Mouse (Mus musculus): ENCODE results near the gene Ypel4. TPM values are rescaled to one million over a fixed set of nuclear protein-coding genes. Genes with fewer than 3 reads are reported as not detected.
A peak's percentile ranks its signal among the peaks of the same experiment; 100 is the strongest.
"Not testable (repeated sequence)": the region's sequence is repeated elsewhere in the genome, so short reads cannot be mapped to it uniquely, and the experiment has no call there.

Ypel4 gene
- polyA plus RNA-seq, 1 experiment from 2014 or later = 22.2 TPM

DNA sequence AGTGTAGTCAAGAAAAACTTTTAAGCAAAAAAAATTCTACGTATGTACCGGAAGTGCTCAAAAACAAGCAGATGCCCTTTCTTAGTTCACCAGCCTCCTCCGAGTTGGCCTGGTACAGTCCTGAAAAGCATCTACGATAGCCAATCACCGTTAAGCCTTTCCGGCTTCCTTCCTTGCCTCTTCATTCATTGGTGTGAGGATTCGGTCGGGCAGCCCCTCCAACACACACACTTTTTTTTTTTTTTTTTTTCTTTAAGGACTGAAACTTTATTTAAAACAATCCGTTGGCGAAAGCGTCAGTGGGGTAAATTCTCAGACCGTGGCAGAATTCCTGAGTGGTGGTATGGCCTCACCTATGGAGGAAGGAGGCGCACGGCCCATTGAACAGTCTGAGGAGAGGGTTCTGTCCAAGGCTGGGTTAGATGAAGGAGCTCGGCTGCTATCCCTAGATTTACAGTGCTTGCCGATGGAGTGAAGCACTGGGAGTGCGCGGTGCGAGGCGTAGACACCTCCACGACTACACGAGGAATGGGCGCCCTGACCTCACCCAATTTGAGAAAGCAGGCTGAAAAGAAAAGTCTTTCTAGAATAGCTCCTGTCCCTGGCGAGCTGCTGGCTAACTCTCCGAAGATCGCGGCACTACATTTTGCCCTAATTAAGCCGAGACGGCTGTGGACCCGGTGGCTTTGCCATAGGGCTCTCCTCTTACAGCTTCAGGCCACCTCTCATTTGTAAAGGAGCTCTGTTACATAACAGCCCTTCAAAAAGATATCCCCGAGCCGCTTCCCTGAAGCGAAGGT lies 18.1 kb upstream of the Ypel4 start:
- ATAC-seq (ENCODE audit: low FRiP score) = peak; percentile 96
- WGBS = under 1% methylated on average over 33 of the region's 33 CpGs
- Histone ChIP-seq H3K9me3 (no peaks in the 10 kb centered on the region), H3K36me3 (peaks cover 3% of the 10 kb centered on the region), H3K4me3 (peak overlapping the region; percentile 95), H3K27ac (peak overlapping the region; percentile 93), H3K4me1 (replicated peaks) (peaks cover 27% of the 10 kb centered on the region), H3K4me2 (peak overlapping the region; percentile 79), H3K27me3 (no peaks in the 10 kb centered on the region), H3K9ac (peak overlapping the region; percentile 96)

GRCm38 (mm10) chr2:84716423-84717355 lies 17.2 kb upstream of the Ypel4 start:
- no peaks in the 10 kb centered on the region for H3K9me3 ChIP-seq
- WGBS = 35% methylated on average over 9 of the region's 9 CpGs
- peak overlapping the region; percentile 76 for H3K9ac ChIP-seq
- H3K27me3 ChIP-seq = no peaks in the 10 kb centered on the region
- H3K4me2 ChIP-seq = peak overlapping the region; percentile 79
- H3K4me3 ChIP-seq = peak overlapping the region; percentile 95
- peaks cover 33% of the 10 kb centered on the region for H3K4me1 ChIP-seq (replicated peaks)
- H3K36me3 ChIP-seq = peaks cover 6% of the 10 kb centered on the region; the same call in 1 of the 2 replicates
- no peak for ATAC-seq (ENCODE audit: low FRiP score)
- peak overlapping the region; percentile 93 for H3K27ac ChIP-seq

- Histone ChIP-seq H3K36me3 (peaks cover 8% of the 10 kb centered on the region), H3K4me3 (no peak overlapping the region), H3K4me1 (replicated peaks) (peaks cover 30% of the 10 kb centered on the region), H3K9ac (no peak overlapping the region), H3K9me3 (no peaks in the 10 kb centered on the region), H3K4me2 (no peak overlapping the region), H3K27me3 (no peaks in the 10 kb centered on the region), H3K27ac (no peak overlapping the region)
- WGBS = 95% methylated on average over 4 of the region's 4 CpGs
- ATAC-seq (ENCODE audit: low FRiP score) = no peak
Measured at GRCm38 (mm10) chr2:84717357-84717756, 16.5 kb upstream of the Ypel4 start.

GRCm38 (mm10) chr2:84720718-84721117 lies 13.1 kb upstream of the Ypel4 start:
- H3K27me3 ChIP-seq = no peaks in the 10 kb centered on the region
- no peak overlapping the region for H3K4me3 ChIP-seq
- peaks cover 26% of the 10 kb centered on the region for H3K4me1 ChIP-seq (replicated peaks)
- ATAC-seq (ENCODE audit: low FRiP score) = no peak
- no peak overlapping the region for H3K9ac ChIP-seq
- H3K4me2 ChIP-seq = no peak overlapping the region
- no peak overlapping the region for H3K27ac ChIP-seq
- H3K36me3 ChIP-seq = peaks cover 31% of the 10 kb centered on the region
- no peaks in the 10 kb centered on the region for H3K9me3 ChIP-seq
- 95% methylated on average over 2 of the region's 2 CpGs for WGBS

DNA sequence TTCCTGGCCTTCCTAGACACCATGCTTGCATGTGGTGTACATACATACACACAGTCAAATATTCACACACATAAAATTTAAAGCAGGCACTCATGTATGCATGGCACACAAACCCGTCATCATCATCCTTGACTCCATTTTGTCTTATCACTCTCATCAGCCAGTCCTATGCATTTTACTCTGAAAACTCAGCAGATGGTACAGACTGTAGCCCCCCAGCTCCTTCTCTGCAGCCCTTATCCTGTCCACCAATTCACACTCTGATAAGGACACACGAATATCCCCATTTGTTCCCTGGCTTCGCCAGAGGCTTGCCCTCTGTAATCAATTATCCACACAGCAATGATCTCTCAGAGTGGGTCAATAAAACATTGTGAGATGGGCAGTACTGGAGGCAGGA lies 12.7 kb upstream of the Ypel4 start:
- Histone ChIP-seq H3K9me3 (no peaks in the 10 kb centered on the region), H3K27ac (no peak overlapping the region), H3K4me1 (replicated peaks) (peaks cover 29% of the 10 kb centered on the region), H3K36me3 (peaks cover 31% of the 10 kb centered on the region), H3K9ac (no peak overlapping the region), H3K27me3 (no peaks in the 10 kb centered on the region), H3K4me2 (no peak overlapping the region), H3K4me3 (no peak overlapping the region)
- ATAC-seq (ENCODE audit: low FRiP score) = no peak
- WGBS = 72% methylated on average over 3 of the region's 3 CpGs

DNA sequence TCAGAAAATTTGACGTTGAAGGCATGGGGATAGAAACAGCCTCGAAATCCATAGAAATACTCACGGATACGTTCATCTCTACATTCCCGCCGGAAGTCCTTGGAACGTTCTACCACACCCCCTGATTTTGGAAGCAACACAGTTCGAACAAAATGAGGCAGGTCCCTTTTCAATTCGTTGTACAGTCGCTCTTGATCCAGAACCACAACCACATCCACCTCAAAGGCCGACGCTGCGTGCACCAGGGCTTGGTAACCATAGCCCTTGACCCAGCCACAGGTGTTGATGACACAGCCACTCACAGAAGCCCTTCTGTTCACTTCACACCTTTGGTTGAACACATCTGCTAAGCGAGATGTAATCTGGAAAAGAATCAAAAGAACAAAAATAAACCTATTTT lies 10.0 kb upstream of the Ypel4 start:
- 97% methylated on average over 14 of the region's 14 CpGs for WGBS
- no peak for ATAC-seq (ENCODE audit: low FRiP score)
- peaks cover 36% of the 10 kb centered on the region for H3K4me1 ChIP-seq (replicated peaks)

DNA sequence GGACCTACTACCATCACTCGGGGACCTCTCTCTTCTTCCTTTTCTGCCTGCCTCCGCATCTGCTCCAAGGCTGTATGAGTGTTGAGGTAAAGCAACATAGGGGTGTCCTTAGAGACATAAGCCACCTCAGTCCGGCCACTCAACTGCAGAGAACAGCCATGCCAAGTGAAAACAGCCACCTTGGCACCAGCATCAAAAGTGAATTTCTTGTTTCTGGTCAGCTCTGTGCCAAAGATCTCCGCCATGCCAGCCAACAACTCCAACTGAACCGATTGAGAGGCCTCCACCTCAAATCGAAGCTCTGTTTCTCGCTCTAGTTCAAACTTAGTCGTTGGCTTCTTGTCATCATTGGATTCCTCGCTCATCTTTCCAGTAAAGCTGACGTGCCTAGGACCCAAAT lies 8.1 kb upstream of the Ypel4 start:
- Histone ChIP-seq H3K36me3 (peaks cover 31% of the 10 kb centered on the region), H3K4me1 (replicated peaks) (peaks cover 36% of the 10 kb centered on the region), H3K27me3 (no peaks in the 10 kb centered on the region), H3K9ac (no peak overlapping the region), H3K4me3 (peak overlapping the region; percentile 61), H3K4me2 (peak overlapping the region; percentile 73), H3K9me3 (no peaks in the 10 kb centered on the region), H3K27ac (no peak overlapping the region)
- ATAC-seq (ENCODE audit: low FRiP score) = no peak
- WGBS = 94% methylated on average over 10 of the region's 10 CpGs

More for the DNA sequence above, 10.0 kb upstream of the Ypel4 start:
- Histone ChIP-seq H3K4me2 (no peak overlapping the region), H3K9ac (no peak overlapping the region), H3K27me3 (no peaks in the 10 kb centered on the region), H3K4me3 (no peak overlapping the region), H3K36me3 (peaks cover 31% of the 10 kb centered on the region), H3K9me3 (no peaks in the 10 kb centered on the region), H3K27ac (no peak overlapping the region)

- Histone ChIP-seq H3K9ac (peak overlapping the region; percentile 78), H3K27ac (peak overlapping the region; percentile 36; the same call in 1 of the 2 replicates), H3K4me1 (replicated peaks) (peaks cover 30% of the 10 kb centered on the region), H3K36me3 (peaks cover 25% of the 10 kb centered on the region), H3K9me3 (no peaks in the 10 kb centered on the region), H3K4me3 (peak overlapping the region; percentile 61), H3K27me3 (no peaks in the 10 kb centered on the region), H3K4me2 (peak overlapping the region; percentile 73)
- peak; percentile 19 for ATAC-seq (ENCODE audit: low FRiP score)
- WGBS = 5% methylated on average over 9 of the region's 9 CpGs
Measured at GRCm38 (mm10) chr2:84726716-84727115, 7.1 kb upstream of the Ypel4 start.

DNA sequence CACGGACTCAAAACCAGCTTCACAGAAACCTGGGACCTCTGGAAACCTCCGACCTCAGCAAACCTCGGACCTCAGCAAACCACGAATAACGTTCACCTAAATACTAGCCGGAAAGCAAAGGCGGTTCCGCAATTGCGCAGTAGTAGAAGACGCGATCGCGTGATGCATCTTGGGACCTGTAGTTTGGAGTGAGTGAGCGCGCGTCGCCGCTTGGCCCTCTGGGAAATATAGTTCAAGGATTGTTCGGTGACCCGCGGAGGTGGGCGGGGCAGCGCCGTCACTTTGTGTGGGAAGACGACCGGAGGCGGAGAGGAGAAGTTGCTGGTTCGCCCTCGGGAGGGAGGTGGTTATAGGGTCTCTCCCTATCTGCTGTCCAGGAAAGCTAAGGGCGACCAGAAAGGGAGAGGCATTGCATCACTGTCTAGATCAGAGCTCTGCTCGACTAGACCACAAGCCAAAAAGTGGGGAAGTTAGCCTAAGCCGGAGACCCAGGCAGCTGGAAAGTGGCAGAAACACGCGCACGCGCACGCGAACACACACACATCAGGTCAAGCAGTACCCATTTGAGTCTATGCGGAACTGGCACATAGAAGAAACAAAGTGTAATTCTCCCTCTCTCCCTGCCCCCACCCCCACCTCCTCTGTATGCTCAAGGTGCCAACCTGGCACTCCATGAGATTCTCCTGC lies 6.5 kb upstream of the Ypel4 start, which contains the start of gene Clp1:
TSS of gene Clp1 (minus strand) at position 179 of the 687 bp plus-strand sequence.
- Histone ChIP-seq H3K9me3 (no peaks in the 10 kb centered on the region), H3K9ac (peak within 1 kb of the TSS; percentile 78), H3K4me2 (peak within 1 kb of the TSS; percentile 73), H3K27ac (peak within 1 kb of the TSS; percentile 89), H3K4me3 (peak within 1 kb of the TSS; percentile 61), H3K27me3 (no peaks in the 10 kb centered on the region), H3K36me3 (peaks cover 23% of the 10 kb centered on the region), H3K4me1 (replicated peaks) (peaks cover 30% of the 10 kb centered on the region)
- under 1% methylated on average over 39 of the region's 39 CpGs for WGBS
- peak; percentile 96 for ATAC-seq (ENCODE audit: low FRiP score)

DNA sequence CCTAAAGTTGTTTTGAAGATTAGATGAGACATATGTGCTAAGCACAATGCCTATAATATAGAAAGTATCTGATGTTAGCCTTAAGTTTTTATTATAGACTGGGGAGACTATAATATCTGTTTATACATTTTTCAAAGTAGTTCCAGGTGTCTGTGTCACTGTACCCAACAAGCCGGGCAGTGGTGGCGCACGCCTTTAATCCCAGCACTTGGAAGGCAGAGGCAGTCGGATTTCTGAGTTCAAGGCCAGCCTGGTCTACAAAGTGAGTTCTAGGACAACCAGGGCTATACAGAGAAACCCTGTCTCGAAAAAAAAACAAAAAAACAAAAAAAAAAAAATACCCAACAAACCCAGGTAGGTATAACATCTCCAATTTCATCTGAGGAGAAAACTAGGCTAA lies 5.7 kb upstream of the Ypel4 start:
- peaks cover 20% of the 10 kb centered on the region for H3K36me3 ChIP-seq
- not testable (repeated sequence) for H3K4me3 ChIP-seq; H3K9me3 ChIP-seq; ATAC-seq (ENCODE audit: low FRiP score); H3K27ac ChIP-seq; H3K9ac ChIP-seq; H3K27me3 ChIP-seq; H3K4me2 ChIP-seq
- peaks cover 32% of the 10 kb centered on the region for H3K4me1 ChIP-seq (replicated peaks)
- 82% methylated on average over 5 of the region's 5 CpGs for WGBS

DNA sequence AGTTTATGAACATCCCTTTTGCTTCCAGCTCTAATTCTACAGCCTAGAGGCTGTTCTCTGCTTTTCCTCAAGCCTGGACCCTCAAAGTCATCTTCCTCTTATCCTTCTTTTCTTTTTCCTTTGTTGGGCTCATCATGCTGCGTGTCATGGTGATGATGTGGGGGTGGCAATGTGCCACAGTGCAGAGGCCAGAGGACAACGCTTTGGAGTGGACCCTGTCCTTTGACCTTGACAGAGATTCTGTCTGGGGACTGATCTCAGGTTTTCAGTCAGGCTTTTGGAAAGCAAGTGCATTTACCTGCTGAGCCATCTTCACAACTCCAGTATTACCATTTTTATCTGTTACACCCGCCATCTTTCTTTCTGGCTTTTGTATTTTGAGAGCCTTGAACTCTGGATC lies 2.7 kb upstream of the Ypel4 start:
- Histone ChIP-seq H3K4me2 (no peak overlapping the region), H3K27ac (no peak overlapping the region), H3K4me1 (replicated peaks) (peaks cover 39% of the 10 kb centered on the region), H3K4me3 (no peak overlapping the region), H3K27me3 (no peaks in the 10 kb centered on the region), H3K9me3 (no peaks in the 10 kb centered on the region), H3K9ac (no peak overlapping the region), H3K36me3 (no peaks in the 10 kb centered on the region)
- WGBS = 92% methylated on average over 3 of the region's 3 CpGs
- ATAC-seq (ENCODE audit: low FRiP score) = no peak

GRCm38 (mm10) chr2:84732394-84732793 lies 1.5 kb upstream of the Ypel4 start:
- no peaks in the 10 kb centered on the region for H3K36me3 ChIP-seq
- H3K9ac ChIP-seq = no peak overlapping the region
- H3K4me1 ChIP-seq (replicated peaks) = peaks cover 45% of the 10 kb centered on the region
- no peaks in the 10 kb centered on the region for H3K27me3 ChIP-seq
- WGBS = 74% methylated on average over 1 of the region's 1 CpGs
- no peak for ATAC-seq (ENCODE audit: low FRiP score)
- H3K9me3 ChIP-seq = no peaks in the 10 kb centered on the region
- no peak overlapping the region for H3K4me2 ChIP-seq
- no peak overlapping the region for H3K4me3 ChIP-seq
- H3K27ac ChIP-seq = no peak overlapping the region

Measured in hindbrain, embryonic 13.5 days (tissue).